Mouse (Mus musculus): ENCODE data around the gene Hoxd11.

The Hoxd11 gene

GRCm38 (mm10) chr2:74695813-74696430, 16.6 kb downstream of the Hoxd11 start:
- no peak for DNase-seq (ENCODE audit: low spot score in 2 of 2)

GRCm38 (mm10) chr2:74696442-74697335, 17.3 kb downstream of the Hoxd11 start:
- no peak for DNase-seq (ENCODE audit: low spot score in 2 of 2)

GRCm38 (mm10) chr2:74697567-74698121, 18.3 kb downstream of the Hoxd11 start, which contains the start of gene Hoxd9:
TSS of gene Hoxd9 (plus strand) at chr2:74697727.
- DNase-seq (ENCODE audit: low spot score in 2 of 2): no peak

- no peak for DNase-seq (ENCODE audit: low spot score in 2 of 2)
Measured at GRCm38 (mm10) chr2:74698201-74699052, 19.1 kb downstream of the Hoxd11 start.

- no peak for DNase-seq (ENCODE audit: low spot score in 2 of 2)
Measured at GRCm38 (mm10) chr2:74699053-74699430, 19.7 kb downstream of the Hoxd11 start.

- no peak for DNase-seq (ENCODE audit: low spot score in 2 of 2)
Measured at GRCm38 (mm10) chr2:74699664-74700545, 20.5 kb downstream of the Hoxd11 start.

GRCm38 (mm10) chr2:74700546-74701112, 21.3 kb downstream of the Hoxd11 start:
- DNase-seq (ENCODE audit: low spot score in 2 of 2): no peak

- DNase-seq (ENCODE audit: low spot score in 2 of 2): peak; percentile 84 to 89
Measured at GRCm38 (mm10) chr2:74701949-74702819, 22.8 kb downstream of the Hoxd11 start.

GRCm38 (mm10) chr2:74702820-74703219, 23.5 kb downstream of the Hoxd11 start:
- DNase-seq (ENCODE audit: low spot score in 2 of 2): no peak

- no peak for DNase-seq (ENCODE audit: low spot score in 2 of 2)
Measured at GRCm38 (mm10) chr2:74703317-74703716, 24.0 kb downstream of the Hoxd11 start.

- DNase-seq (ENCODE audit: low spot score in 2 of 2): no peak
Measured at GRCm38 (mm10) chr2:74703720-74704392, 24.5 kb downstream of the Hoxd11 start.

GRCm38 (mm10) chr2:74704393-74704998, 25.1 kb downstream of the Hoxd11 start, which contains the start of gene Hoxd8:
TSS of gene Hoxd8 (plus strand) at chr2:74704615.
- DNase-seq (ENCODE audit: low spot score in 2 of 2): no peak

GRCm38 (mm10) chr2:74704999-74705466, 25.7 kb downstream of the Hoxd11 start:
- DNase-seq (ENCODE audit: low spot score in 2 of 2): no peak

- DNase-seq (ENCODE audit: low spot score in 2 of 2): no peak
Measured at GRCm38 (mm10) chr2:74705467-74706089, 26.2 kb downstream of the Hoxd11 start.

GRCm38 (mm10) chr2:74706393-74706960, 27.1 kb downstream of the Hoxd11 start:
- DNase-seq (ENCODE audit: low spot score in 2 of 2): no peak

- DNase-seq (ENCODE audit: low spot score in 2 of 2): no peak
Measured at GRCm38 (mm10) chr2:74707599-74707998, 28.2 kb downstream of the Hoxd11 start.

- DNase-seq (ENCODE audit: low spot score in 2 of 2): no peak
Measured at GRCm38 (mm10) chr2:74708676-74709075, 29.3 kb downstream of the Hoxd11 start.

Data from right cerebral cortex, adult 2 months (tissue).